Mouse (Mus musculus): ENCODE measurements at regions not wholly inside any gene's neighbourhood (a gene's known extent, or its start where the extent isn't known, plus 50 kb on each side); places are given as distances from the start of the nearest gene placed in this dataset.

DNA sequence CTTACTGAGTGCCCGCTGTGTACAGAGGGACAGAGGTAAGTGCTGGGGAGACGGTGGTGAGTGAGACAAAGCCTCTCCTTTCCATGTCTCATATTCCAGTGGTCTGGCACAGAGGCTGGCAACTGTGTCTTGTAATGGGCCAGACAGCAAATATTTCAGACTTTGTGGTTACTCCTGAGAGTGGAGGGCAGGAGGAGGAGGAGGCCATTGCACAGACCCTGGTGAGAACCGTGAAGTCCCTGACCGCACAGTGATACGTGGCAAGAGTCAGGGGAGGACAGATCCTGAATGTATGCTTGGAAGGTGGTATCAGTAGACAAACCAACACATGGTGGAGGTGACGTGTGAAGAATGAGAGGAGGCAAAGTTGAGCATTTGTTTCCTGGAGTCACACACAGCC lies 101.6 kb upstream of the Fam92a start:
- no peak overlapping the region for H3K4me2 ChIP-seq (ENCODE audit: low read depth)
- H3K36me3 ChIP-seq (ENCODE audit: control insufficient read depth, insufficient read depth): no peaks in the 10 kb centered on the region
- H3K4me3 ChIP-seq: no peak overlapping the region
- H3ac ChIP-seq (ENCODE audit: control insufficient read depth, insufficient read length): no peak overlapping the region
- peaks cover 6% of the 10 kb centered on the region for H3K27me3 ChIP-seq (ENCODE audit: control insufficient read depth, insufficient read depth, insufficient read length)
- TF ChIP-seq SRF (IDR thresholded peaks at IDR 0.05; ENCODE audit: control insufficient read depth, insufficient read length, low read depth) (no peak), REST (IDR thresholded peaks at IDR 0.05; ENCODE audit: insufficient read depth, insufficient read length) (no peak), POLR2AphosphoS2 (IDR thresholded peaks at IDR 0.05; ENCODE audit: insufficient read length, low read depth) (no peak), E2F4 (IDR thresholded peaks at IDR 0.05; ENCODE audit: insufficient read depth) (no peak), CEBPB (IDR thresholded peaks at IDR 0.05; ENCODE audit: insufficient read depth, poor library complexity, severe bottlenecking) (no peak), MAX (IDR thresholded peaks at IDR 0.05; ENCODE audit: low read depth) (no peak)
- H3K79me2 ChIP-seq (ENCODE audit: control insufficient read depth, insufficient read depth): no peaks in the 10 kb centered on the region

GRCm38 (mm10) chr4:12272914-12273313 lies 101.1 kb upstream of the Fam92a start:
- no peak overlapping the region for H3K4me3 ChIP-seq
- no peaks in the 10 kb centered on the region for H3K36me3 ChIP-seq (ENCODE audit: control insufficient read depth, insufficient read depth)
- peaks cover 6% of the 10 kb centered on the region for H3K27me3 ChIP-seq (ENCODE audit: control insufficient read depth, insufficient read depth, insufficient read length)
- TF ChIP-seq TCF3 (IDR thresholded peaks at IDR 0.05; ENCODE audit: insufficient read length, low read depth) (no peak), MYOG (IDR thresholded peaks at IDR 0.05; ENCODE audit: control insufficient read depth in 1 of 3, insufficient read depth in 1 of 3, insufficient read length in 2 of 3, low read depth in 2 of 3) (no peak), E2F4 (IDR thresholded peaks at IDR 0.05; ENCODE audit: insufficient read depth) (no peak), USF1 (IDR thresholded peaks at IDR 0.05; ENCODE audit: low read depth) (no peak), MYOD1 (IDR thresholded peaks at IDR 0.05; ENCODE audit: control insufficient read depth in 1 of 3, insufficient read length in 2 of 3, low read depth in 2 of 3) (no peak), POLR2A (IDR thresholded peaks at IDR 0.05; ENCODE audit: insufficient read length, low read depth) (no peak), POLR2AphosphoS2 (IDR thresholded peaks at IDR 0.05; ENCODE audit: insufficient read length, low read depth) (no peak), REST (IDR thresholded peaks at IDR 0.05; ENCODE audit: insufficient read depth, insufficient read length) (no peak), MAX (IDR thresholded peaks at IDR 0.05; ENCODE audit: low read depth) (no peak), CEBPB (IDR thresholded peaks at IDR 0.05; ENCODE audit: insufficient read depth, poor library complexity, severe bottlenecking) (no peak), SRF (IDR thresholded peaks at IDR 0.05; ENCODE audit: control insufficient read depth, insufficient read length, low read depth) (no peak), TCF12 (IDR thresholded peaks at IDR 0.05; ENCODE audit: insufficient read depth, poor library complexity, severe bottlenecking) (no peak)
- H3ac ChIP-seq (ENCODE audit: control insufficient read depth, insufficient read length): no peak overlapping the region
- H3K79me2 ChIP-seq (ENCODE audit: control insufficient read depth, insufficient read depth): no peaks in the 10 kb centered on the region
- no peak overlapping the region for H3K4me2 ChIP-seq (ENCODE audit: low read depth)

DNA sequence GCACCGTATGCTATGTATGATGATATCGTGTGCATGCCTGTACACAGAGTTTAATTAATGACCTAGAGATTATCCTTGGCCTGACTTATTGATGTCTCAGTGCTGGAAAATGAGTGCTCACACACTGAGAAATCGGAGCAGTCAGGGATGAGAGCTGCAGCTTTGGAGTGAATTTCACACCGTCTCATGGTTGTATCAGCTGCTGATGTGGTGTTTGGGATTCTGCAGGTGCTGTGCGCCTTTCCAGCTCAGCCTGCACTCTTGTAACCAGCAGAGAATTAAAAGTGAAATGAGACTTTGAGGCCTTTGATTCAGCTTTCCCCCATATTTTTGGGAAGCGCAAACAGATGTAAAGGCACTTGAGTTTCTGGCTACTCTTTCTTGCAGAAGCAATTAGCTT lies 100.6 kb upstream of the Fam92a start:
- peaks cover 6% of the 10 kb centered on the region for H3K27me3 ChIP-seq (ENCODE audit: control insufficient read depth, insufficient read depth, insufficient read length)
- H3K4me3 ChIP-seq: no peak overlapping the region
- TF ChIP-seq POLR2AphosphoS2 (IDR thresholded peaks at IDR 0.05; ENCODE audit: insufficient read length, low read depth) (no peak), CEBPB (IDR thresholded peaks at IDR 0.05; ENCODE audit: insufficient read depth, poor library complexity, severe bottlenecking) (no peak), E2F4 (IDR thresholded peaks at IDR 0.05; ENCODE audit: insufficient read depth) (no peak), REST (IDR thresholded peaks at IDR 0.05; ENCODE audit: insufficient read depth, insufficient read length) (no peak), MYOD1 (IDR thresholded peaks at IDR 0.05; ENCODE audit: control insufficient read depth in 1 of 3, insufficient read length in 2 of 3, low read depth in 2 of 3) (no peak), SRF (IDR thresholded peaks at IDR 0.05; ENCODE audit: control insufficient read depth, insufficient read length, low read depth) (no peak), MAX (IDR thresholded peaks at IDR 0.05; ENCODE audit: low read depth) (no peak), POLR2A (IDR thresholded peaks at IDR 0.05; ENCODE audit: insufficient read length, low read depth) (no peak), TCF12 (IDR thresholded peaks at IDR 0.05; ENCODE audit: insufficient read depth, poor library complexity, severe bottlenecking) (no peak), MYOG (IDR thresholded peaks at IDR 0.05; ENCODE audit: control insufficient read depth in 1 of 3, insufficient read depth in 1 of 3, insufficient read length in 2 of 3, low read depth in 2 of 3) (no peak), TCF3 (IDR thresholded peaks at IDR 0.05; ENCODE audit: insufficient read length, low read depth) (no peak), USF1 (IDR thresholded peaks at IDR 0.05; ENCODE audit: low read depth) (no peak)
- H3K4me2 ChIP-seq (ENCODE audit: low read depth): no peak overlapping the region
- no peaks in the 10 kb centered on the region for H3K79me2 ChIP-seq (ENCODE audit: control insufficient read depth, insufficient read depth)
- no peaks in the 10 kb centered on the region for H3K36me3 ChIP-seq (ENCODE audit: control insufficient read depth, insufficient read depth)
- H3ac ChIP-seq (ENCODE audit: control insufficient read depth, insufficient read length): no peak overlapping the region

DNA sequence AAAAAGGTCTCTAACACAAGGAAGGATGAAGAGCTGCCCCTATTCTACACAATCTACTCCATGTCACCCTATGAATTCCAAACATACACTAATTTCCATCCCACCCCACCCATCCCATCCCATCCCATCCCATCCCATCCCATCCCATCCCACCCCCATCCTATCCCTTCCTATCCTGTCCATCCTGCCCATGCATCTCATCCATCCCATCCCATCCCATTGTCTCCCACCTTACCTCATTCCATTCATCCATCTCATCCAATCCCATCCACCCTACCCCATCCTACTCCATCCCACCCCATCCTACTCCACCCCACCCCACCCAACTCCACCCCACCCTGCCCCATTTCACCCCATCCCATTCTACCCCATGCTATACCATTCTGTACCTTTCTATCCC lies 91.9 kb upstream of the Fam92a start:
- no peaks in the 10 kb centered on the region for H3K79me2 ChIP-seq (ENCODE audit: control insufficient read depth, insufficient read depth)
- H3K27me3 ChIP-seq (ENCODE audit: control insufficient read depth, insufficient read depth, insufficient read length): no peaks in the 10 kb centered on the region
- no peak overlapping the region for H3K4me3 ChIP-seq
- H3K36me3 ChIP-seq (ENCODE audit: control insufficient read depth, insufficient read depth): no peaks in the 10 kb centered on the region
- TF ChIP-seq CEBPB (IDR thresholded peaks at IDR 0.05; ENCODE audit: insufficient read depth, poor library complexity, severe bottlenecking) (no peak), TCF12 (IDR thresholded peaks at IDR 0.05; ENCODE audit: insufficient read depth, poor library complexity, severe bottlenecking) (no peak), MYOD1 (IDR thresholded peaks at IDR 0.05; ENCODE audit: control insufficient read depth in 1 of 3, insufficient read length in 2 of 3, low read depth in 2 of 3) (no peak), POLR2AphosphoS2 (IDR thresholded peaks at IDR 0.05; ENCODE audit: insufficient read length, low read depth) (no peak), REST (IDR thresholded peaks at IDR 0.05; ENCODE audit: insufficient read depth, insufficient read length) (no peak), SRF (IDR thresholded peaks at IDR 0.05; ENCODE audit: control insufficient read depth, insufficient read length, low read depth) (no peak), MAX (IDR thresholded peaks at IDR 0.05; ENCODE audit: low read depth) (no peak), POLR2A (IDR thresholded peaks at IDR 0.05; ENCODE audit: insufficient read length, low read depth) (no peak), USF1 (IDR thresholded peaks at IDR 0.05; ENCODE audit: low read depth) (no peak), MYOG (IDR thresholded peaks at IDR 0.05; ENCODE audit: control insufficient read depth in 1 of 3, insufficient read depth in 1 of 3, insufficient read length in 2 of 3, low read depth in 2 of 3) (no peak), TCF3 (IDR thresholded peaks at IDR 0.05; ENCODE audit: insufficient read length, low read depth) (no peak), E2F4 (IDR thresholded peaks at IDR 0.05; ENCODE audit: insufficient read depth) (no peak)
- H3ac ChIP-seq (ENCODE audit: control insufficient read depth, insufficient read length): no peak overlapping the region
- H3K4me2 ChIP-seq (ENCODE audit: low read depth): no peak overlapping the region

DNA sequence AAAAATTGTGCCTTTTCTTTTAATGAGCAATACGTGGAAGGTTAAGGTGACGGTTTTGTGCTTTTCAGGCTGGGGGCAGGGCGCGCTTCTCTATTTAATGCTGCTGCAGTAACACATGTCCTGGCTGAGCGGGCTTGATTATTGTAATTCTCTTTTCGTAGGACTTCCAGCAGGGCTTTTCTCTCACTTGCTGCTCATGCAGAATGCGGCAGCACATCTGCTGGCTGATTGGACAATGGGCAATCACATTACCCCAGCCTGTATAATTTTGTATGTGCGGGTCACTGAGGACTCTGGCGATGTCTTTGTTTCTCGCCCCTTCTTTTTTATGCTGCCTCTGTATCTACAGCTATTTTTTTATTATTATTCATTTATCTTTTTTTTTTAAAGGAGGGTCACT lies 91.4 kb upstream of the Fam92a start:
- no peak overlapping the region for H3K4me3 ChIP-seq
- no peaks in the 10 kb centered on the region for H3K36me3 ChIP-seq (ENCODE audit: control insufficient read depth, insufficient read depth)
- no peak for TF ChIP-seq MAX (IDR thresholded peaks at IDR 0.05; ENCODE audit: low read depth)
- TF ChIP-seq TCF12 (IDR thresholded peaks at IDR 0.05; ENCODE audit: insufficient read depth, poor library complexity, severe bottlenecking): no peak
- no peak for TF ChIP-seq CEBPB (IDR thresholded peaks at IDR 0.05; ENCODE audit: insufficient read depth, poor library complexity, severe bottlenecking)
- TF ChIP-seq REST (IDR thresholded peaks at IDR 0.05; ENCODE audit: insufficient read depth, insufficient read length): no peak
- no peak for TF ChIP-seq E2F4 (IDR thresholded peaks at IDR 0.05; ENCODE audit: insufficient read depth)
- TF ChIP-seq USF1 (IDR thresholded peaks at IDR 0.05; ENCODE audit: low read depth): no peak
- TF ChIP-seq MYOD1 (IDR thresholded peaks at IDR 0.05; ENCODE audit: control insufficient read depth in 1 of 3, insufficient read length in 2 of 3, low read depth in 2 of 3): no peak
- TF ChIP-seq MYOG (IDR thresholded peaks at IDR 0.05; ENCODE audit: control insufficient read depth in 1 of 3, insufficient read depth in 1 of 3, insufficient read length in 2 of 3, low read depth in 2 of 3): no peak
- TF ChIP-seq POLR2AphosphoS2 (IDR thresholded peaks at IDR 0.05; ENCODE audit: insufficient read length, low read depth): no peak
- no peak for TF ChIP-seq SRF (IDR thresholded peaks at IDR 0.05; ENCODE audit: control insufficient read depth, insufficient read length, low read depth)
- no peak for TF ChIP-seq TCF3 (IDR thresholded peaks at IDR 0.05; ENCODE audit: insufficient read length, low read depth)
- TF ChIP-seq POLR2A (IDR thresholded peaks at IDR 0.05; ENCODE audit: insufficient read length, low read depth): no peak
- no peak overlapping the region for H3K4me2 ChIP-seq (ENCODE audit: low read depth)
- no peak overlapping the region for H3ac ChIP-seq (ENCODE audit: control insufficient read depth, insufficient read length)
- no peaks in the 10 kb centered on the region for H3K79me2 ChIP-seq (ENCODE audit: control insufficient read depth, insufficient read depth)
- H3K27me3 ChIP-seq (ENCODE audit: control insufficient read depth, insufficient read depth, insufficient read length): no peaks in the 10 kb centered on the region
